Mouse (Mus musculus) midbrain, postnatal 0 days (tissue): Measurements from ENCODE around the gene Clic4. TPM values are rescaled to one million over a fixed set of nuclear protein-coding genes. Genes with fewer than 3 reads are reported as not detected.
A peak's percentile ranks its signal among the peaks of the same experiment; 100 is the strongest.

Experiments used
- ATAC-seq: fragments of 200-750 bp; cut with Nextera tagmentation; 2 replicates; pipeline ENCODE4 v1.8.0; 2017; ENCODE audit warnings: moderate number of reproducible peaks, mild to moderate bottlenecking, moderate TSS enrichment, moderate library complexity; ENCODE audit not compliant: low FRiP score
- DNase-seq: peaks from one replicate; pipeline ENCODE4 v3.0.0-alpha.2; 2015; ENCODE audit warnings: low spot score
- H3K27ac ChIP-seq: fragments of 300-500 bp; sonication (generic); 2 replicates; pipeline ENCODE4 v1.5.1; 2014; ENCODE audit warnings: low read depth, mild to moderate bottlenecking, low read length, mixed read lengths
- H3K27me3 ChIP-seq: fragments of 300-500 bp; sonication (generic); 2 replicates; pipeline ENCODE4 v1.6.1; 2014; ENCODE audit warnings: low read length, control low read depth, mixed read lengths; ENCODE audit not compliant: insufficient read depth
- H3K36me3 ChIP-seq: fragments of 300-500 bp; sonication (generic); 2 replicates; pipeline ENCODE4 v1.6.1; 2014; ENCODE audit warnings: low read length, control low read depth, mixed read lengths; ENCODE audit not compliant: insufficient read depth
- H3K4me1 ChIP-seq: fragments of 300-500 bp; sonication (generic); 2 replicates; pipeline ENCODE4 v1.6.1; 2014; ENCODE audit warnings: mild to moderate bottlenecking, control low read depth, antibody characterized with exemption, low read length, mixed read lengths; ENCODE audit not compliant: insufficient read depth
- H3K4me2 ChIP-seq: fragments of 300-500 bp; sonication (generic); 2 replicates; pipeline ENCODE4 v1.6.1; 2014; ENCODE audit warnings: low read depth, mild to moderate bottlenecking, low read length, mixed read lengths; ENCODE audit not compliant: poor library complexity, severe bottlenecking
- H3K4me3 ChIP-seq: fragments of 300-500 bp; sonication (generic); 2 replicates; pipeline ENCODE4 v1.5.1; 2014; ENCODE audit warnings: low read depth, mild to moderate bottlenecking, low read length, moderate library complexity
- H3K9ac ChIP-seq: fragments of 300-500 bp; sonication (generic); replicated peaks from 2 replicates; pipeline ENCODE4 v1.6.1; 2014; ENCODE audit warnings: mild to moderate bottlenecking, low read length, moderate library complexity, mixed read lengths; ENCODE audit not compliant: poor library complexity, severe bottlenecking
- H3K9me3 ChIP-seq: fragments of 300-500 bp; sonication (generic); 2 replicates; pipeline ENCODE4 v1.6.1; 2016; ENCODE audit warnings: low read length, control low read depth
- CTCF ChIP-seq: IDR thresholded peaks from 2 replicates; pipeline ENCODE4 v1.5.1; 2016; ENCODE audit warnings: antibody characterized with exemption, mild to moderate bottlenecking
- WGBS: fragments of 180-500 bp; shearing (Covaris S2); extraction: QIAGEN DNeasy Blood & Tissue Kit; methylation state at CpG from one replicate; pipeline ENCODE4 v1.1.7; 2014; 5-methylcytosine and 5-hydroxymethylcytosine counted together
- polyA plus RNA-seq: library from polyadenylated mRNA; unstranded; fragments of >200 nt; fragmentation: Nextera tagmentation; extraction: Ambion mirVana; gene quantifications from 2 replicates; pipeline ENCODE4 v1.2.1, GENCODE M21; 2015
- total RNA-seq: library from RNA; depleted of rRNA; stranded (reverse); fragments of >200 nt; gene quantifications from 2 replicates; pipeline ENCODE4 v1.2.3, GENCODE M21; 2014

Gene Clic4
- total and polyA plus RNA-seq, 2 experiments from 2014 or later: 38.0 to 47.4 TPM

GRCm38 (mm10) chr4:135287975-135288374, 15.4 kb upstream of the Clic4 start:
- H3K9me3 ChIP-seq: no peaks in the 10 kb centered on the region
- no peak overlapping the region for H3K27ac ChIP-seq
- H3K36me3 ChIP-seq: no peaks in the 10 kb centered on the region
- WGBS: 77% methylated on average over 3 of the region's 3 CpGs
- no peaks in the 10 kb centered on the region for H3K4me1 ChIP-seq
- H3K4me3 ChIP-seq: no peak overlapping the region
- H3K9ac ChIP-seq: no peak overlapping the region
- TF ChIP-seq CTCF: no peak
- H3K27me3 ChIP-seq: 0 out of 2 replicates have a peak, but pooled peaks cover 4% of the 10 kb centered on the region
- DNase-seq: no peak
- ATAC-seq: no peak
- H3K4me2 ChIP-seq: no peak overlapping the region

- H3K27ac ChIP-seq: peak overlapping the region; percentile 43; the same call in 1 of the 2 replicates
- no peak for DNase-seq
- no peaks in the 10 kb centered on the region for H3K4me1 ChIP-seq
These were observed 14.3 kb upstream of the Clic4 start for GRCm38 (mm10) chr4:135286833-135287395.

GRCm38 (mm10) chr4:135286033-135286622, 13.5 kb upstream of the Clic4 start:
- no peak for ATAC-seq
- no peak overlapping the region for H3K4me3 ChIP-seq
- H3K4me2 ChIP-seq: no peak overlapping the region
- WGBS: 64% methylated on average over 12 of the region's 12 CpGs
- H3K27me3 ChIP-seq: 0 out of 2 replicates have a peak, but pooled peaks cover 4% of the 10 kb centered on the region
- DNase-seq: peak; percentile 56
- H3K9me3 ChIP-seq: no peaks in the 10 kb centered on the region
- TF ChIP-seq CTCF: no peak
- H3K36me3 ChIP-seq: no peaks in the 10 kb centered on the region
- peak overlapping the region; percentile 43; the same call in 1 of the 2 replicates for H3K27ac ChIP-seq
- no peaks in the 10 kb centered on the region for H3K4me1 ChIP-seq
- no peak overlapping the region for H3K9ac ChIP-seq

More at GRCm38 (mm10) chr4:135286833-135287395, 14.3 kb upstream of the Clic4 start:
- H3K4me2 ChIP-seq: no peak overlapping the region
- WGBS: 14% methylated on average over 16 of the region's 16 CpGs
- no peaks in the 10 kb centered on the region for H3K9me3 ChIP-seq
- no peak overlapping the region for H3K9ac ChIP-seq
- no peaks in the 10 kb centered on the region for H3K36me3 ChIP-seq
- TF ChIP-seq CTCF: no peak
- 0 out of 2 replicates have a peak, but pooled peaks cover 4% of the 10 kb centered on the region for H3K27me3 ChIP-seq
- no peak overlapping the region for H3K4me3 ChIP-seq
- no peak for ATAC-seq

- H3K9me3 ChIP-seq: no peaks in the 10 kb centered on the region
- no peaks in the 10 kb centered on the region for H3K4me1 ChIP-seq
- no peaks in the 10 kb centered on the region for H3K36me3 ChIP-seq
- ATAC-seq (no peak), DNase-seq (no peak)
- H3K9ac ChIP-seq: no peak overlapping the region
- 0 out of 2 replicates have a peak, but pooled peaks cover 4% of the 10 kb centered on the region for H3K27me3 ChIP-seq
- H3K27ac ChIP-seq: no peak overlapping the region
- H3K4me3 ChIP-seq: no peak overlapping the region
- H3K4me2 ChIP-seq: no peak overlapping the region
- no peak for TF ChIP-seq CTCF
- 50% methylated on average over 8 of the region's 8 CpGs for WGBS
These were observed 12.8 kb upstream of the Clic4 start for GRCm38 (mm10) chr4:135285436-135285835.

- no peak overlapping the region for H3K9ac ChIP-seq
- H3K4me1 ChIP-seq: no peaks in the 10 kb centered on the region
- no peak overlapping the region for H3K27ac ChIP-seq
- no peaks in the 10 kb centered on the region for H3K9me3 ChIP-seq
- DNase-seq (no peak), ATAC-seq (no peak)
- H3K36me3 ChIP-seq: no peaks in the 10 kb centered on the region
- WGBS: 87% methylated on average over 7 of the region's 7 CpGs
- H3K4me3 ChIP-seq: no peak overlapping the region
- 0 out of 2 replicates have a peak, but pooled peaks cover 4% of the 10 kb centered on the region for H3K27me3 ChIP-seq
- TF ChIP-seq CTCF: peak; percentile 17; the same call in 1 of the 2 replicates
- no peak overlapping the region for H3K4me2 ChIP-seq
These were observed 11.3 kb upstream of the Clic4 start for GRCm38 (mm10) chr4:135283875-135284274.

GRCm38 (mm10) chr4:135283417-135283816, 10.8 kb upstream of the Clic4 start:
- Histone ChIP-seq H3K4me1 (no peaks in the 10 kb centered on the region), H3K36me3 (no peaks in the 10 kb centered on the region), H3K27me3 (0 out of 2 replicates have a peak, but pooled peaks cover 4% of the 10 kb centered on the region), H3K9me3 (no peaks in the 10 kb centered on the region), H3K4me2 (no peak overlapping the region), H3K27ac (no peak overlapping the region), H3K9ac (no peak overlapping the region), H3K4me3 (no peak overlapping the region)
- DNase-seq (no peak), ATAC-seq (no peak)
- no peak for TF ChIP-seq CTCF
- WGBS: 75% methylated on average over 4 of the region's 4 CpGs
